Mouse (Mus musculus) cerebellum, postnatal 25 days (tissue): ENCODE data around the gene Samd3.

Source experiments
- DNase-seq, 2 experiments: peaks; one replicate each; pipeline ENCODE4 v3.0.0; 2021; ENCODE audit warnings: mixed read lengths in 2 of 2

Gene Samd3

GRCm38 (mm10) chr10:26229488-26229887 lies at the start of gene Samd3:
TSS of gene Samd3 (plus strand) at chr10:26229707.
- DNase-seq: no peak

- DNase-seq: no peak
These were observed 44.2 kb upstream of the Samd3 start for GRCm38 (mm10) chr10:26185289-26185688.

- no peak for DNase-seq
These were observed 38.7 kb upstream of the Samd3 start for GRCm38 (mm10) chr10:26190811-26191210.

GRCm38 (mm10) chr10:26194892-26195291 lies 34.6 kb upstream of the Samd3 start:
- DNase-seq: no peak

GRCm38 (mm10) chr10:26202708-26203368 lies 26.7 kb upstream of the Samd3 start:
- DNase-seq: no peak

- no peak for DNase-seq
These were observed 8.8 kb upstream of the Samd3 start for GRCm38 (mm10) chr10:26220729-26221128.

GRCm38 (mm10) chr10:26226241-26226640 lies 3.3 kb upstream of the Samd3 start:
- DNase-seq: no peak

- DNase-seq: no peak
These were observed 2.8 kb upstream of the Samd3 start for GRCm38 (mm10) chr10:26226734-26227133.

- DNase-seq: no peak
These were observed 1.3 kb upstream of the Samd3 start for GRCm38 (mm10) chr10:26228187-26228586.

- no peak for DNase-seq
These were observed 2.7 kb downstream of the Samd3 start for GRCm38 (mm10) chr10:26232071-26232653.

- no peak for DNase-seq
These were observed 9.1 kb downstream of the Samd3 start for GRCm38 (mm10) chr10:26238559-26238958.

GRCm38 (mm10) chr10:26239090-26239489 lies 9.6 kb downstream of the Samd3 start:
- no peak for DNase-seq

- DNase-seq: no peak
These were observed 13.7 kb downstream of the Samd3 start for GRCm38 (mm10) chr10:26243203-26243602.

GRCm38 (mm10) chr10:26244466-26244865 lies 15.0 kb downstream of the Samd3 start:
- no peak for DNase-seq

- no peak for DNase-seq
These were observed 20.1 kb downstream of the Samd3 start for GRCm38 (mm10) chr10:26249426-26250165.

- no peak for DNase-seq
These were observed 30.4 kb downstream of the Samd3 start for GRCm38 (mm10) chr10:26259908-26260307.

- no peak for DNase-seq
These were observed 34.4 kb downstream of the Samd3 start for GRCm38 (mm10) chr10:26263744-26264459.

- DNase-seq: no peak
These were observed 45.9 kb downstream of the Samd3 start for GRCm38 (mm10) chr10:26275414-26275813.

GRCm38 (mm10) chr10:26280009-26280408 lies 50.5 kb downstream of the Samd3 start:
- peak; percentile 19 to 27 for DNase-seq

GRCm38 (mm10) chr10:26287136-26287535 lies 57.6 kb downstream of the Samd3 start:
- no peak for DNase-seq

GRCm38 (mm10) chr10:26297200-26297599 lies 67.7 kb downstream of the Samd3 start:
- DNase-seq: peak in 1 of 2 experiments; percentile 17

GRCm38 (mm10) chr10:26297626-26298025 lies 68.1 kb downstream of the Samd3 start:
- DNase-seq: no peak

- no peak for DNase-seq
These were observed 72.8 kb downstream of the Samd3 start for GRCm38 (mm10) chr10:26302336-26302735.
